9 mouse cellular contexts compared by ENCODE assay signal in genomic region chr3:63868285-63868684, GRCm38 (mm10). TPM values are rescaled to one million over a fixed set of nuclear protein-coding genes. Genes with fewer than 3 reads are reported as not detected.
DNase-seq lines count a peak whose midpoint lies in the region; ATAC-seq and TF ChIP-seq lines count a peak whose summit lies in the region.
"Had no signal": no experiment of that assay in that cellular context is flagged by ENCODE, and none has a peak within 500 bp of the region (broad histone marks: within the 10 kb centered on the region; RNA-seq: fewer than 3 reads in every experiment).

No protein-coding gene starts in this region.

- H3K27ac ChIP-seq in forebrain, embryonic 14.5 days (ENCODE audit: low read depth, low read length): no peak overlapping the region
- no peak overlapping the region for H3K27ac ChIP-seq in forebrain, embryonic 10.5 days
- H3K27ac ChIP-seq in layer of hippocampus, adult 2 months: no peak overlapping the region
- H3K27ac ChIP-seq: liver, embryonic 13.5 days had no signal

- TF ChIP-seq POLR2A in lung, adult 2 months (IDR thresholded peaks at IDR 0.05; ENCODE audit: borderline replicate concordance, extremely low read depth, low read depth, low read length): no peak

- DNase-seq in forebrain, embryonic 14.5 days (ENCODE audit: low spot score): peak; percentile 79
- no peak for DNase-seq in forebrain, embryonic 10.5 days (ENCODE audit: extremely low spot score, low spot score)
- DNase-seq in lung, adult 2 months: peak; percentile 4
- DNase-seq in lung, adult 18-20 months: no peak
- DNase-seq in c-Kit-positive CD71-positive TER-119-negative erythroid progenitor cells, embryonic 14.5 days (ENCODE audit: low read depth): peak; percentile 2
- DNase-seq in layer of hippocampus, adult 2 months (ENCODE audit: low spot score in 2 of 2): peak; percentile 39 to 65
- DNase-seq in right cerebral cortex, postnatal 10 days (ENCODE audit: low spot score in 2 of 2): peak; percentile 60 to 72
- no peak for DNase-seq in cerebellum, adult 11-12 months
- DNase-seq: liver, embryonic 13.5 days had no signal

- H3K4me2 ChIP-seq in forebrain, embryonic 14.5 days (ENCODE audit: low read length): no peak overlapping the region
- H3K4me2 ChIP-seq: liver, embryonic 13.5 days had no signal

- H3K4me1 ChIP-seq in forebrain, embryonic 14.5 days (ENCODE audit: control insufficient read depth, insufficient read depth, low read length): peaks cover 5% of the 10 kb centered on the region; the same call in 1 of the 2 replicates
- peaks cover 33% of the 10 kb centered on the region for H3K4me1 ChIP-seq in forebrain, embryonic 10.5 days
- H3K4me1 ChIP-seq in lung, adult 2 months (ENCODE audit: control insufficient read depth, insufficient read depth, low read length): no peaks in the 10 kb centered on the region
- H3K4me1 ChIP-seq: liver, embryonic 13.5 days had no signal

- no peak overlapping the region for H3K4me3 ChIP-seq in forebrain, embryonic 14.5 days (ENCODE audit: low read depth, low read length)
- H3K4me3 ChIP-seq in forebrain, embryonic 10.5 days: no peak overlapping the region
- no peak overlapping the region for H3K4me3 ChIP-seq in lung, adult 2 months (replicated peaks; ENCODE audit: extremely low read depth, low read depth, low read length)
- no peak overlapping the region for H3K4me3 ChIP-seq in layer of hippocampus, adult 2 months
- H3K4me3 ChIP-seq: liver, embryonic 13.5 days had no signal

- H3K9ac ChIP-seq in forebrain, embryonic 14.5 days (ENCODE audit: low read length): no peak overlapping the region
- H3K9ac ChIP-seq: liver, embryonic 13.5 days had no signal

- WGBS in forebrain, embryonic 14.5 days: 64% methylated on average over 1 of the region's 1 CpGs
- WGBS in forebrain, embryonic 10.5 days: 81% methylated on average over 1 of the region's 1 CpGs
- WGBS in lung, adult 2 months: 52% methylated on average over 1 of the region's 1 CpGs

- no peak; the same call in 1 of the 2 replicates for ATAC-seq in forebrain, embryonic 14.5 days

- TF ChIP-seq CTCF in lung, adult 2 months (IDR thresholded peaks at IDR 0.05; ENCODE audit: insufficient read depth, low read length): no peak
- peak; percentile 87 for TF ChIP-seq CTCF in layer of hippocampus, adult 2 months (conservative IDR thresholded peaks at IDR 0.05)

- no peaks in the 10 kb centered on the region for H3K9me3 ChIP-seq in forebrain, embryonic 14.5 days (replicated peaks; ENCODE audit: control insufficient read depth, low read length)
- H3K9me3 ChIP-seq in forebrain, embryonic 10.5 days: no peaks in the 10 kb centered on the region
- H3K9me3 ChIP-seq: liver, embryonic 13.5 days had no signal

- no peaks in the 10 kb centered on the region for H3K27me3 ChIP-seq in forebrain, embryonic 14.5 days (replicated peaks; ENCODE audit: control insufficient read depth, insufficient read depth, low read length)
- no peaks in the 10 kb centered on the region for H3K27me3 ChIP-seq in forebrain, embryonic 10.5 days (ENCODE audit: poor library complexity, severe bottlenecking)
- H3K27me3 ChIP-seq: liver, embryonic 13.5 days had no signal

- 0 out of 2 replicates have a peak, but pooled peaks cover 4% of the 10 kb centered on the region for H3K36me3 ChIP-seq in forebrain, embryonic 14.5 days (ENCODE audit: control insufficient read depth, insufficient read depth, low read length)
- peaks cover 43% of the 10 kb centered on the region for H3K36me3 ChIP-seq in forebrain, embryonic 10.5 days (replicated peaks)
- H3K36me3 ChIP-seq: liver, embryonic 13.5 days had no signal

RNA-seq across cellular contexts. Expression of gene Plch1, which starts 31.0 kb away (rescaled TPM):
- 10.1 TPM in 2 replicates for polyA plus RNA-seq in forebrain, embryonic 14.5 days (2014; fragmentation: Nextera tagmentation; extraction: Ambion mirVana)
- 28.7 and 32.8 TPM in 2 replicates for polyA plus RNA-seq in forebrain, embryonic 10.5 days (2016; fragmentation: Nextera tagmentation; extraction: Ambion mirVana)
- 0.83 and 1.2 TPM in 2 replicates for polyA plus RNA-seq in lung, adult 2 months (2012; rRNA removed)
- total RNA-seq in layer of hippocampus, adult 2 months (2021): 1 to 10 TPM; 3.9 to 5.0 TPM

Comparison
In these comparisons a context has a peak if more than half of its experiments do, and no peak if none do; other contexts are left out.
1. DNase-seq: peak in forebrain, embryonic 14.5 days (single experiment), lung, adult 2 months (single experiment), c-Kit-positive CD71-positive TER-119-negative erythroid progenitor cells, embryonic 14.5 days (single experiment), layer of hippocampus, adult 2 months (2 of 2) and right cerebral cortex, postnatal 10 days (2 of 2); none in forebrain, embryonic 10.5 days (single experiment), lung, adult 18-20 months (0 of 2) and cerebellum, adult 11-12 months (single experiment).